Mouse (Mus musculus): ENCODE results near the gene Vti1a.

- TF ChIP-seq CTCF (IDR thresholded peaks at IDR 0.05; ENCODE audit: borderline replicate concordance, extremely low read depth, insufficient read depth, insufficient read length) (no peak), POLR2A (IDR thresholded peaks at IDR 0.05; ENCODE audit: borderline replicate concordance, extremely low read depth, insufficient read depth, insufficient read length, poor library complexity, severe bottlenecking) (no peak)
Measured at GRCm38 (mm10) chr19:55483526-55483925, 167.4 kb downstream of the Vti1a start.
